Mouse (Mus musculus): ENCODE results near the gene Grm4.
"Not testable (repeated sequence)": the region's sequence is repeated elsewhere in the genome, so short reads cannot be mapped to it uniquely, and the experiment has no call there.

The Grm4 gene

GRCm38 (mm10) chr17:27385513-27386261 lies 135.5 kb downstream of the Grm4 start:
- no peak for DNase-seq

- no peak for DNase-seq
Observed at GRCm38 (mm10) chr17:27382916-27383315, 138.3 kb downstream of the Grm4 start.

GRCm38 (mm10) chr17:27380911-27381459 lies 140.2 kb downstream of the Grm4 start:
- not testable (repeated sequence) for DNase-seq

GRCm38 (mm10) chr17:27378977-27379376 lies 142.2 kb downstream of the Grm4 start:
- DNase-seq = no peak

GRCm38 (mm10) chr17:27377151-27377550 lies 144.1 kb downstream of the Grm4 start:
- no peak for DNase-seq

GRCm38 (mm10) chr17:27375551-27375950 lies 145.7 kb downstream of the Grm4 start:
- no peak for DNase-seq

Measured in retina, postnatal 1 day (tissue).